Mouse (Mus musculus): ENCODE measurements around the gene Hck. TPM values are rescaled to one million over a fixed set of nuclear protein-coding genes. Genes with fewer than 3 reads are reported as not detected.

The Hck gene
- polyA plus RNA-seq, 1 experiment from 2014 or later, result 10.6 TPM

GRCm38 (mm10) chr2:153109596-153109995, 1.3 kb downstream of the Hck start:
- ATAC-seq (ENCODE audit: insufficient number of reproducible peaks, low FRiP score, low TSS enrichment, low read depth), result no peak
- 66% methylated on average over 7 of the region's 7 CpGs for whole genome bisulfite sequencing
- Histone ChIP-seq H3K4me1 (peaks cover 8% of the 10 kb centered on the region), H3K9ac (no peak overlapping the region), H3K9me3 (no peaks in the 10 kb centered on the region), H3K27ac (no peak overlapping the region), H3K36me3 (no peaks in the 10 kb centered on the region), H3K27me3 (peaks cover 69% of the 10 kb centered on the region), H3K4me2 (0 out of 2 replicates have a peak overlapping the region, but pooled peaks have one; percentile 81), H3K4me3 (no peak overlapping the region)

DNA sequence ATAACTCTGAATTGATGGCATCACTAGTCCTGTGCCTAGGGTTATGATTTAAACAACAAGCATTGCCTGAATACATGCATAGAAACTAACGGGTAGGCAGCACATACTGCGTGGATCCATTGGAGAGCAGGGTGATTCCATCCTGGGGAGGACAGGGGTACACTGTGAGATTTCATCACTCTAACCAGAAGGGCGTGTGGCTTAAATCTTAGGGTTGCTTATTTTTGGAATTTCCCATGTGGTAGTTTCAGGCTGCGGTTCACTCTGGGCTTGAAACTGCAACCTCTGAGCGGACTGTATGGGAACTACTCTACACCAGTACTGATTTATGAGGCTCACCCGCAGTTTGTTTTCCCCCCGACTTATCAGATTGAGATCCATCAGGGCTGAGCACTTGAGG, 3.0 kb downstream of the Hck start:
- no peak overlapping the region for H3K27ac ChIP-seq
- WGBS, result 81% methylated on average over 7 of the region's 7 CpGs
- no peak for ATAC-seq (ENCODE audit: insufficient number of reproducible peaks, low FRiP score, low TSS enrichment, low read depth)
- H3K27me3 ChIP-seq, result peaks cover 58% of the 10 kb centered on the region
- no peak overlapping the region for H3K9ac ChIP-seq
- H3K4me2 ChIP-seq, result no peak overlapping the region
- H3K9me3 ChIP-seq, result no peaks in the 10 kb centered on the region
- peaks cover 8% of the 10 kb centered on the region for H3K4me1 ChIP-seq
- no peaks in the 10 kb centered on the region for H3K36me3 ChIP-seq
- H3K4me3 ChIP-seq, result no peak overlapping the region

GRCm38 (mm10) chr2:153115679-153116081, 7.4 kb downstream of the Hck start:
- Histone ChIP-seq H3K36me3 (no peaks in the 10 kb centered on the region), H3K4me1 (no peaks in the 10 kb centered on the region), H3K9me3 (no peaks in the 10 kb centered on the region), H3K4me2 (no peak overlapping the region), H3K27ac (no peak overlapping the region), H3K4me3 (no peak overlapping the region), H3K27me3 (peaks cover 15% of the 10 kb centered on the region), H3K9ac (no peak overlapping the region)
- no peak for ATAC-seq (ENCODE audit: insufficient number of reproducible peaks, low FRiP score, low TSS enrichment, low read depth)
- 76% methylated on average over 4 of the region's 4 CpGs for WGBS

DNA sequence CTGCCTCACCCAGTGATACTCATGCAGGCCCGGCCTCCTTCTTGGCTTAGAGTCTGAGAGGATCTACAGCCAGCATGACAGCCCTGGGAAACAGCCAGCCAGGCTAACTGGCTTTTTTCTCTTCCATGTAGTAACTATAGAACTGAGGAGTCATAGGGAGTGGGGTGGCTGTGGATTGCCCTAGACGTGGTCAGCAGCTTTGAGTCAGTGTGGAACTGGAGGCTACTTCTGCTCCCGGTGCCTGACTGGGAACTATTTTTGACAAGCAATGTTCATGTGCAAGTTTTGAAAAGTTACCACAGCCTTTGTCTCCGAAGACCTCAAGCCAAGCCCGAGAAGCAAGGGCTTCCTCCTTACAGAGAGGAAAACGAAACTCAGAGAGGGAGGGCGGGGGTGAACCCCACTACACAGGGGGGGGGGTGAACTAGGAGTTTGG, 8.8 kb downstream of the Hck start:
- WGBS, result 83% methylated on average over 7 of the region's 7 CpGs
- no peak for ATAC-seq (ENCODE audit: insufficient number of reproducible peaks, low FRiP score, low TSS enrichment, low read depth)

GRCm38 (mm10) chr2:153119488-153119887, 11.2 kb downstream of the Hck start:
- H3K27ac ChIP-seq, result no peak overlapping the region
- no peak for ATAC-seq (ENCODE audit: insufficient number of reproducible peaks, low FRiP score, low TSS enrichment, low read depth)
- H3K36me3 ChIP-seq, result no peaks in the 10 kb centered on the region
- H3K4me2 ChIP-seq, result no peak overlapping the region
- WGBS, result 87% methylated on average over 6 of the region's 6 CpGs
- H3K9me3 ChIP-seq, result no peaks in the 10 kb centered on the region
- H3K9ac ChIP-seq, result no peak overlapping the region
- no peak overlapping the region for H3K4me3 ChIP-seq
- H3K27me3 ChIP-seq, result no peaks in the 10 kb centered on the region
- no peaks in the 10 kb centered on the region for H3K4me1 ChIP-seq

More for the DNA sequence above, 8.8 kb downstream of the Hck start:
- Histone ChIP-seq H3K9me3 (no peaks in the 10 kb centered on the region), H3K4me3 (no peak overlapping the region), H3K4me2 (no peak overlapping the region), H3K4me1 (no peaks in the 10 kb centered on the region), H3K27me3 (0 out of 2 replicates have a peak, but pooled peaks cover 5% of the 10 kb centered on the region), H3K27ac (no peak overlapping the region), H3K9ac (no peak overlapping the region), H3K36me3 (no peaks in the 10 kb centered on the region)

DNA sequence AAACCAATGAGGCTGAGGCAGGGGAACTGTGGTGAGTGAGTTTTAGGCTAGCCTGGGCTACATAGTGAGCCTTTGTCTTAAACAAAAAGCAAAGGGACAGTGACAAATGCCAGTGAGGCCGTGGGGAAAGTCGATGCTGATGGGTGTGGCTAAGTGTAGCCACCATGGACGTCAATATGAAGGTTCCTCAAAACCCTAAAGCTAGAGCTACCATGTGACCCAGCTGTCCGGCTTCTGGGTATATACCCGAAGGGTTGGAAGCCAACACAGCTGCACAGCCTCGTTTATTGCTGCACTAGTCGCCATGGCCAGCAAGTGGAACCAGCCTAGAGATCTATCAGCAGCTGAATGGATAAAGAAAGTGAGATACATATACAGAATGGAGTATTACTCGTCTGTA, 11.9 kb downstream of the Hck start:
- Histone ChIP-seq H3K9me3 (no peaks in the 10 kb centered on the region), H3K9ac (no peak overlapping the region), H3K4me1 (no peaks in the 10 kb centered on the region), H3K27me3 (no peaks in the 10 kb centered on the region), H3K4me3 (no peak overlapping the region), H3K27ac (no peak overlapping the region), H3K4me2 (no peak overlapping the region), H3K36me3 (no peaks in the 10 kb centered on the region)
- WGBS, result 62% methylated on average over 8 of the region's 8 CpGs
- ATAC-seq (ENCODE audit: insufficient number of reproducible peaks, low FRiP score, low TSS enrichment, low read depth), result no peak

DNA sequence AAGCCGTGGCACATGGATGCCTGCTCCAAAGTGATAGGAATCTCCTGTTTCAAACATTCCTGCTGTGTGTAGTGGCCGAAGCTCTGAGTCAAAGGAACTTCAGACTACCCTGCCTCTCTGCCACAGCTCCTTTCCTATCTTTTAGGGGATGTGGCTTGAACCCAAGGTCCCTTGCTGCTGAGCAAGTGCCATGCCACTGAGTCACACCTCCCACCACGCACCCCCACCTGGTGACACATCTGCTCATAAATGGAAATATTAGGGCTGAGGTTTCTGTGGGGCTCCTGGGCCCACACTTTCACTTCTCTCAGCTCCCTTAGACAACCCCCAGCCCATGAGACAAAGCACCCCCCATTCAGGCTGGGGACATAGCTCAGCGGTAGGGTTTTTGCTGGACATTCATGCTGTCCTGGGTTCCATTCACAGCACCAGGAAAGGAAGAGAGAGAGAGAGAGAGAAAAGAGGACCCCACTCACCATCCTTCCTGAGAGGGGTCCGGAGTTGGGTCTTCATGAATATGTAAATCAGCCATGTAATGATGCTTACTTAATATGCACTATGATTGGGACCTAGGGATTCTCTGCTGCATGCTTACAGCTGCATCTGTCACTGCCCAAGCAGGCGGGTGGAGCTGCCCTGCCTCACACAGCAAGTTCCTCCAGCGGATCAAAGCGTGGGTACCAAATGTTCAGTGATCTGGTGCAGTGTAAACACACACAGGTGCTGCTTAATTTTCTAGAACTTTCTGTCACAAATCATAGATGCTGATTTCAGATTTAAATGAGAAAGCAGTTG, 13.8 kb downstream of the Hck start:
- no peaks in the 10 kb centered on the region for H3K36me3 ChIP-seq
- no peak overlapping the region for H3K9ac ChIP-seq
- no peak overlapping the region for H3K27ac ChIP-seq
- H3K4me2 ChIP-seq, result no peak overlapping the region
- 0 out of 2 replicates have a peak, but pooled peaks cover 6% of the 10 kb centered on the region for H3K27me3 ChIP-seq
- H3K4me3 ChIP-seq, result no peak overlapping the region
- no peak for ATAC-seq (ENCODE audit: insufficient number of reproducible peaks, low FRiP score, low TSS enrichment, low read depth)
- no peaks in the 10 kb centered on the region for H3K9me3 ChIP-seq
- no peaks in the 10 kb centered on the region for H3K4me1 ChIP-seq
- 73% methylated on average over 8 of the region's 8 CpGs for WGBS

- H3K36me3 ChIP-seq, result no peaks in the 10 kb centered on the region
- no peak overlapping the region for H3K27ac ChIP-seq
- H3K9ac ChIP-seq, result no peak overlapping the region
- H3K4me3 ChIP-seq, result no peak overlapping the region
- ATAC-seq (ENCODE audit: insufficient number of reproducible peaks, low FRiP score, low TSS enrichment, low read depth), result no peak
- 0 out of 2 replicates have a peak, but pooled peaks cover 7% of the 10 kb centered on the region for H3K27me3 ChIP-seq
- no peaks in the 10 kb centered on the region for H3K9me3 ChIP-seq
- H3K4me2 ChIP-seq, result no peak overlapping the region
- WGBS, result 86% methylated on average over 7 of the region's 7 CpGs
- no peaks in the 10 kb centered on the region for H3K4me1 ChIP-seq
Measured at GRCm38 (mm10) chr2:153122701-153123100, 14.4 kb downstream of the Hck start.

- H3K9me3 ChIP-seq, result no peaks in the 10 kb centered on the region
- 47% methylated on average over 5 of the region's 5 CpGs for WGBS
- ATAC-seq (ENCODE audit: insufficient number of reproducible peaks, low FRiP score, low TSS enrichment, low read depth), result no peak
- H3K27me3 ChIP-seq, result 0 out of 2 replicates have a peak, but pooled peaks cover 7% of the 10 kb centered on the region
- H3K36me3 ChIP-seq, result no peaks in the 10 kb centered on the region
- no peak overlapping the region for H3K27ac ChIP-seq
- H3K4me2 ChIP-seq, result no peak overlapping the region
- no peak overlapping the region for H3K4me3 ChIP-seq
- H3K9ac ChIP-seq, result no peak overlapping the region
- H3K4me1 ChIP-seq, result no peaks in the 10 kb centered on the region
Measured at GRCm38 (mm10) chr2:153125875-153126274, 17.6 kb downstream of the Hck start.

GRCm38 (mm10) chr2:153131019-153131418, 22.8 kb downstream of the Hck start:
- H3K9me3 ChIP-seq, result no peaks in the 10 kb centered on the region
- 0 out of 2 replicates have a peak, but pooled peaks cover 4% of the 10 kb centered on the region for H3K27me3 ChIP-seq
- H3K36me3 ChIP-seq, result no peaks in the 10 kb centered on the region
- H3K27ac ChIP-seq, result no peak overlapping the region
- H3K4me2 ChIP-seq, result no peak overlapping the region
- no peaks in the 10 kb centered on the region for H3K4me1 ChIP-seq
- no peak overlapping the region for H3K9ac ChIP-seq
- no peak overlapping the region for H3K4me3 ChIP-seq
- no peak for ATAC-seq (ENCODE audit: insufficient number of reproducible peaks, low FRiP score, low TSS enrichment, low read depth)
- WGBS, result 17% methylated on average over 6 of the region's 6 CpGs

GRCm38 (mm10) chr2:153134237-153134636, 26.0 kb downstream of the Hck start:
- ATAC-seq (ENCODE audit: insufficient number of reproducible peaks, low FRiP score, low TSS enrichment, low read depth), result no peak
- Histone ChIP-seq H3K9me3 (no peaks in the 10 kb centered on the region), H3K4me3 (no peak overlapping the region), H3K27me3 (no peaks in the 10 kb centered on the region), H3K36me3 (no peaks in the 10 kb centered on the region), H3K4me2 (no peak overlapping the region), H3K4me1 (no peaks in the 10 kb centered on the region), H3K9ac (no peak overlapping the region), H3K27ac (no peak overlapping the region)
- 31% methylated on average over 5 of the region's 5 CpGs for WGBS

DNA sequence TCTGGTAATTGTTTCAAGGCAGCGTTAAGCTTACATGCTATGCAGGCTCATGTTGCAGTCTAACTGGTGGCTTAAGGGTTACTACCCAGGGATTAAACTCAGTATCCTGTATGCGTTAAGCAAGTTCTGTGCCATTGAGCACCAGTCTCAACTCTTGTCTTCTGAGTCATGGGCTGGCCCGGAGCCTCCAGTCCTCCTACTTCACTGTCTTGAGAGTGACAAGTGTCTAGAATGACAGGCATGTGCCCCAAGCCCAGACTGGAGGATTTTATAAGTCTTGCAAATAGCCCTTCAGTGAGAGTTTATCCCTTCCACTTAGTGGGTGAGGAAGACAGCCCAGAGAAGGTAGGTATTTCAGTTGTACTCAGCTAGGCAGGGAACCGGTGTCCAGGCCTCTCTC, 27.9 kb downstream of the Hck start:
- Histone ChIP-seq H3K36me3 (no peaks in the 10 kb centered on the region), H3K4me1 (peaks cover 6% of the 10 kb centered on the region; the same call in 1 of the 2 replicates), H3K4me2 (no peak overlapping the region), H3K27ac (no peak overlapping the region), H3K9ac (no peak overlapping the region), H3K9me3 (no peaks in the 10 kb centered on the region), H3K27me3 (no peaks in the 10 kb centered on the region), H3K4me3 (no peak overlapping the region)
- 52% methylated on average over 4 of the region's 4 CpGs for WGBS
- no peak for ATAC-seq (ENCODE audit: insufficient number of reproducible peaks, low FRiP score, low TSS enrichment, low read depth)

Data from limb, embryonic 15.5 days (tissue).